Mouse (Mus musculus) stomach, postnatal 0 days (tissue): ENCODE measurements around the gene Mri1. TPM values are rescaled to one million over a fixed set of nuclear protein-coding genes. Genes with fewer than 3 reads are reported as not detected.

Experiments
- ATAC-seq: fragments of 200-750 bp; cut with Nextera tagmentation; 2 replicates; pipeline ENCODE4 v1.8.0; 2017; ENCODE audit not compliant: low FRiP score, low TSS enrichment
- DNase-seq: peaks from one replicate; pipeline ENCODE4 v3.0.0-alpha.2; 2016; ENCODE audit warnings: low spot score
- H3K27ac ChIP-seq: fragments of 300-500 bp; sonication (generic); replicated peaks from 2 replicates; pipeline ENCODE4 v1.5.1; 2014; ENCODE audit warnings: mild to moderate bottlenecking, control low read depth
- H3K27me3 ChIP-seq: fragments of 300-500 bp; sonication (generic); 2 replicates; pipeline ENCODE4 v1.6.1; 2014; ENCODE audit warnings: low read length; ENCODE audit not compliant: control insufficient read depth, insufficient read depth
- H3K36me3 ChIP-seq: fragments of 300-500 bp; sonication (generic); 2 replicates; pipeline ENCODE4 v1.6.1; 2014; ENCODE audit warnings: low read length, mixed read lengths; ENCODE audit not compliant: control insufficient read depth, insufficient read depth
- H3K4me1 ChIP-seq: fragments of 300-500 bp; sonication (generic); replicated peaks from 2 replicates; pipeline ENCODE4 v1.6.1; 2014; ENCODE audit warnings: antibody characterized with exemption; ENCODE audit not compliant: control insufficient read depth, insufficient read depth
- H3K4me2 ChIP-seq: fragments of 300-500 bp; sonication (generic); replicated peaks from 2 replicates; pipeline ENCODE4 v1.6.1; 2014; ENCODE audit warnings: low read depth, mild to moderate bottlenecking, control low read depth, moderate library complexity
- H3K4me3 ChIP-seq: fragments of 300-500 bp; sonication (generic); 2 replicates; pipeline ENCODE4 v1.5.1; 2014; ENCODE audit warnings: low read depth, low read length, control low read depth
- H3K9ac ChIP-seq: fragments of 300-500 bp; sonication (generic); 2 replicates; pipeline ENCODE4 v1.6.1; 2014; ENCODE audit warnings: mild to moderate bottlenecking, low read length, control low read depth, mixed read lengths
- H3K9me3 ChIP-seq: fragments of 300-500 bp; sonication (generic); 2 replicates; pipeline ENCODE4 v1.6.1; 2016; ENCODE audit warnings: low read length; ENCODE audit not compliant: control insufficient read depth
- CTCF ChIP-seq: IDR thresholded peaks from 2 replicates; pipeline ENCODE4 v1.5.1; 2016; ENCODE audit warnings: antibody characterized with exemption, low read depth, mild to moderate bottlenecking, moderate library complexity
- EP300 ChIP-seq: optimal IDR thresholded peaks from 2 replicates; pipeline ENCODE3; 2016; ENCODE audit warnings: antibody characterized with exemption
- WGBS: fragments of 180-500 bp; shearing (Covaris S2); extraction: QIAGEN DNeasy Blood & Tissue Kit; methylation state at CpG from one replicate; pipeline ENCODE4 v1.1.7; 2014; 5-methylcytosine and 5-hydroxymethylcytosine counted together
- polyA plus RNA-seq: library from polyadenylated mRNA; unstranded; fragments of >200 nt; fragmentation: Nextera tagmentation; extraction: Ambion mirVana; gene quantifications from 2 replicates; pipeline ENCODE4 v1.2.1, GENCODE M21; 2015

Gene Mri1
- 61.7 and 62.7 TPM in 2 replicates for polyA plus RNA-seq

DNA sequence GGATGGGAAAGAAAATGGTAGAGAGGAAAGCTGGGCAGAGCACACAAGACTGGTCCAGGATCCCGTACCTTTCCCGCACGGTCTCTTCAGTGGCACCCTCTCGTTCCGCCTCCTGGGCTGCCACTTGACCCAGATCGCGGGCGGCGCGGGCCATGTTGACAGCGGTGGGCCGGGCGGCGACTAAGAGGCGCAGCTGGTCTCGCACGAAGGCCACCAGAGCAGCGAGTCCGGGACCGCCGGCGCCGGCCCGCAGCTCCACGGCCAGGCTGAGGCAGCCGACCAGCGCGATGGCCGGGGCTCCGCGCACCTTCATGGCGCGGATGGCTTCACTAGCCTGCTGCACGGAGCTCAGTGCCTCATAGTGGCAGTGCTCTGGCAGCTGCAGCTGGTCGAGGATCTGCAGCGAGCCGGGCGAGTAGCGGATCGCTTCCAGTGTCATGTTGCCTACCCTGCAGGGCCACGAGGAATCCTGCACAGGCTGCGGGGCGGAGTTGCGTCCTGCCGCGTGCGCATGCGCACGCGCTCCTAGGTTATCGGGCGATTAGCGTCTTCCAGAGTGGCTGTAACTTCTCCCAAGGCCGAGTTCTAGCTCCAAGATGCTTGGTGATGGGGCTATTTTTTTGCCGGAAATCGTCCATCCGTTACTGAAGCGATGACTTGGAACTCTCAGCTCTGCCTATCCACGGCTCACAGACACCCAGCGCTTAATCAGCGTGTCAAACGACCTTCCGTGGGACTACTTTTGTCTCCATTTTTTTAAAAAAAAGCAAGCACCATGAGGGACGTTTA, at the start of gene Mri1:
Mri1 (minus strand) TSS at position 505 of the 789 bp plus-strand sequence.
- peak; percentile 75 for ATAC-seq
- no peaks in the 10 kb centered on the region for H3K27me3 ChIP-seq
- H3K4me3 ChIP-seq, result peak within 1 kb of the TSS; percentile 75
- peak within 1 kb of the TSS; percentile 79 for H3K9ac ChIP-seq
- H3K4me1 ChIP-seq, result peaks cover 3% of the 10 kb centered on the region
- H3K4me2 ChIP-seq, result peak within 1 kb of the TSS; percentile 98
- TF ChIP-seq CTCF, result peak; percentile 40
- no peak for TF ChIP-seq EP300
- no peaks in the 10 kb centered on the region for H3K9me3 ChIP-seq
- H3K36me3 ChIP-seq, result peaks cover 28% of the 10 kb centered on the region
- DNase-seq, result peak; percentile 89
- peak within 1 kb of the TSS; percentile 94 for H3K27ac ChIP-seq
- WGBS, result under 1% methylated on average over 58 of the region's 64 CpGs

DNA sequence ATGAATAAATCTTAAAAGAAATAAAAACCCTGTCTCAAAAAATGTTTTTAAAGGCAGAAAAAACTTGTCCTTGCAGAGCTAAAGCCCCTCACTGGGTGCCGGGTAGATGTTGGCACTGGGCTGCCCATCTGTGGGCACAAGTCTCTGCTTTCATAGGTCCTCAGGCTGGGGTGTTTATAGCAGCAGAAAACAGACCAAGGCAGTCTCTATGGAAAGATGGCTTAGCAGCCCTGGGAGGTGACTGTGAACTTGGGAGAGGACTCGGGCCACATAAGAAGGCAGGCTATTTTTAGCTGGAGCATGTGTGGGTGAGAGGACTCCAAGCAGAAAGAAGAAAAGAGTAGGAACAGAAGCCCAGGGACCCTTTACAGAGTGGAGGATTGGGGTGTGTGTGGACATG, 46.8 kb upstream of the Mri1 start:
- no peak for DNase-seq
- Histone ChIP-seq H3K4me1 (no peaks in the 10 kb centered on the region), H3K9ac (no peak overlapping the region), H3K4me2 (no peak overlapping the region), H3K27ac (no peak overlapping the region), H3K4me3 (no peak overlapping the region), H3K27me3 (no peaks in the 10 kb centered on the region), H3K36me3 (no peaks in the 10 kb centered on the region), H3K9me3 (no peaks in the 10 kb centered on the region)
- TF ChIP-seq CTCF (no peak), EP300 (no peak)
- no peak for ATAC-seq
- 60% methylated on average over 2 of the region's 2 CpGs for WGBS

DNA sequence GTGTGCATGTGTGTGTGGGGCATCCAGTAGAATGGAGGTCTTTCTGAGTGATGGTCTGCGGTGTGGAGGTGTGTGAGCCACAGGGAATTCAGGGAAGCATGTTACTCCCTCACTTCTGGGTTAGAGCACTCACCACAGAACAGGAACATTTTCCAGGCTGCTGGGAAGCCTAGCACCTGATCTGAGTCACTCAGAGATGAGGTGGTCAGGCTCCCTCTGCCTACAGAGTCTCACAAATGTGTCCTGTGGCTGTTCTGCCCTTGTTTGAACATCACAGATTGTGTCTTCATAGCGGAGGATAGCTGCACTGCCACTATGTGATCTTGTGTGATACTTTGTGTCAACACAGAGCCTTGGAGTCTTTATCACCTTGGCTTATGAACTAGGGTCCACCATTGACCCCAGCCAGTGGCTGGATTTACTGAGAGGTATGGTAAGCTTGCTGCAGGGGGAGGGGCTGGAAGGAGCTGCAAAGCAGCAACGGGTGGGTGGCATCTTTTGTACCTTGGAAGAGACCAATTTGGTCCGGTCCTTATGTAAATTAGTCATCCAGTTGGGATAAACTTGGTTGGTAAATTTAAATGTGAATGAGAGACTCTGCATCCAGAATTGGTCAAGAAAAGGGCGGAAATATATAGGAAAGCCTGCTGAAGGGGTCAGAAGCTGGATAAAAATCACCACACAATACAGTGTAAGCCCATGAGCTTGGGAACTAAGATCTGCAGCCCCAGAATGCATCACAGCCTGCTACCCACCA, 40.1 kb upstream of the Mri1 start:
- Histone ChIP-seq H3K27me3 (no peaks in the 10 kb centered on the region), H3K4me1 (no peaks in the 10 kb centered on the region), H3K9me3 (no peaks in the 10 kb centered on the region), H3K27ac (no peak overlapping the region), H3K9ac (no peak overlapping the region), H3K36me3 (no peaks in the 10 kb centered on the region), H3K4me3 (no peak overlapping the region), H3K4me2 (no peak overlapping the region)
- no peak for ATAC-seq
- 73% methylated on average over 5 of the region's 5 CpGs for WGBS
- TF ChIP-seq CTCF (no peak), EP300 (no peak)
- DNase-seq, result no peak

DNA sequence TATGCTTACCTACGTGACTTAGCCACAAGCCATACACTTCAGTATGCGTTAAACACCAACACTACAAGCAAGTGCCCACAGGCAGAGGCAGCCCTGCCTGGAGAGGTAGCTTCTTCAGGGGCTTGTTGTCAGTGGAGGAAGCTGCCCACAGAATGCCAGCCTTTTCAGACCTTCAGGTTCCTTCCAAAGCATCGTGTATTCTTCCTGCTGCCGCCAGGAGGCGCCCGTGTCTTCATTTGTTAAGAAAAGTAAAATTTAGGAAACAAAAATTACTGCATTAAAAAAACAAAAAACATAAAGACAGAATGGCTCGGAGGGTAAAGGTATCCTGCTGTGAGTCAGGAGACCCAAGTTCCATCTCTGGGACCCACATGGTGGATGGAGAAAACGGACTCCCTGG, 34.6 kb upstream of the Mri1 start:
- DNase-seq (peak; percentile 62), ATAC-seq (no peak)
- WGBS, result 26% methylated on average over 8 of the region's 8 CpGs
- no peaks in the 10 kb centered on the region for H3K4me1 ChIP-seq
- no peaks in the 10 kb centered on the region for H3K36me3 ChIP-seq
- no peaks in the 10 kb centered on the region for H3K27me3 ChIP-seq
- H3K4me3 ChIP-seq, result no peak overlapping the region
- no peaks in the 10 kb centered on the region for H3K9me3 ChIP-seq
- no peak overlapping the region for H3K27ac ChIP-seq
- no peak overlapping the region for H3K4me2 ChIP-seq
- TF ChIP-seq CTCF (peak; percentile 84), EP300 (no peak)
- no peak overlapping the region for H3K9ac ChIP-seq

DNA sequence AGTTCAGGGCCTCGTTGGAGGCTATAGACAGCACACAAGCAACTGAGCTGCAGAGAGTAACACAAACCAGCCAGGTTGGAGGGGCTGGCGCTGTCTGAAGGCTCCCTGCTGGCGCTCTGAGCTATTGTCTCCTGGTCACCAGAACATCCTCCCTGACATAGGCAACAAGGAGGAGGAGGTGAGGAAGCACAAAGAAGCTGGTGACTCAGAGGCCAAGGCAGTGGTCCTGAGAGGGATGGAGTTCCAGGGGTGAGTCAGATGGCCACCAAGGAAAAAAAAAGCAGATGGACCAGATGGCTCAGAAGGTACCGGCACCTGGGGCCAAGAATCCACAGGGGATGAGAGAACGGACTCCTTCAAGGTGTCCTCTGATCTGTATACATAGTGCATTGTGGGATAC, 34.0 kb upstream of the Mri1 start:
- no peaks in the 10 kb centered on the region for H3K36me3 ChIP-seq
- no peak overlapping the region for H3K4me3 ChIP-seq
- no peak overlapping the region for H3K27ac ChIP-seq
- no peak overlapping the region for H3K4me2 ChIP-seq
- no peaks in the 10 kb centered on the region for H3K27me3 ChIP-seq
- H3K9ac ChIP-seq, result no peak overlapping the region
- no peaks in the 10 kb centered on the region for H3K4me1 ChIP-seq
- no peak for TF ChIP-seq CTCF
- TF ChIP-seq EP300, result no peak
- ATAC-seq (no peak), DNase-seq (no peak)
- no peaks in the 10 kb centered on the region for H3K9me3 ChIP-seq
- WGBS, result 73% methylated on average over 5 of the region's 5 CpGs

DNA sequence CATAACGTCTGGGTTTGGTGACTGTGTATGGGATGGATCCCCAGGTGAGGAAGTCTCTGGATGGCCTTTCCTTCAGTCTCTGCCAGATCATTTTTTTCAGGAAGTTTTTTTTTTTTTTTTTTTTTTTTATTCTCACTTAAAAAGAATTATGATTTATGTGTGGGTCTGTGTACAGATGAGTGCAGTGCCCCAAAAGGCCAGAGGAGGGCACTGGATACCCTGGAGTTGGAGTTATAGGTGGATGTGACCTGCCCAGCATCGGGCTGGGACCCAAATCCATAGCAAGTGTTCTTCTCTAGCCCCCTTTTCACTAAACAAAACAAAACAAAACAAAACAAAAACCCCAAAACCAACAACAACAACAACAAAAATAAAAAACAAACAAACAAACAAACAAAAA, 31.8 kb upstream of the Mri1 start:
- DNase-seq (no peak), ATAC-seq (no peak)
- no peaks in the 10 kb centered on the region for H3K27me3 ChIP-seq
- H3K27ac ChIP-seq, result no peak overlapping the region
- TF ChIP-seq EP300 (no peak), CTCF (peak; percentile 56)
- no peaks in the 10 kb centered on the region for H3K36me3 ChIP-seq
- H3K9ac ChIP-seq, result no peak overlapping the region
- no peaks in the 10 kb centered on the region for H3K4me1 ChIP-seq
- H3K9me3 ChIP-seq, result no peaks in the 10 kb centered on the region
- H3K4me3 ChIP-seq, result no peak overlapping the region
- 51% methylated on average over 2 of the region's 2 CpGs for WGBS
- no peak overlapping the region for H3K4me2 ChIP-seq
